Mouse (Mus musculus) brain, embryonic 14.5 days (tissue): Measurements from ENCODE around the gene Nfkb1. TPM values are rescaled to one million over a fixed set of nuclear protein-coding genes. Genes with fewer than 3 reads are reported as not detected.

Experiments used
- DNase-seq: peaks from one replicate; pipeline ENCODE4 v3.0.0-alpha.2; 2011; ENCODE audit warnings: low read depth
- CTCF ChIP-seq: fragments of 200-500 bp; IDR thresholded peaks from 2 replicates; pipeline ENCODE4 v1.5.1; 2012; ENCODE audit warnings: inconsistent platforms, mild to moderate bottlenecking, moderate library complexity, borderline replicate concordance; ENCODE audit not compliant: insufficient read depth, insufficient read length; ENCODE audit errors: extremely low read depth
- POLR2A ChIP-seq: fragments of 200-500 bp; IDR thresholded peaks from 2 replicates; pipeline ENCODE4 v1.6.1; 2012; ENCODE audit warnings: mild to moderate bottlenecking, inconsistent platforms, borderline replicate concordance; ENCODE audit not compliant: poor library complexity, insufficient read depth, insufficient read length, severe bottlenecking; ENCODE audit errors: extremely low read depth
- polyA plus RNA-seq: library from polyadenylated mRNA; depleted of rRNA; stranded (reverse); fragments of >200 nt; gene quantifications from 2 replicates; pipeline ENCODE4 v1.2.3, GENCODE M21; 2012; rRNA removed

The Nfkb1 gene
- polyA plus RNA-seq, 1 experiment = 25.5 TPM

DNA sequence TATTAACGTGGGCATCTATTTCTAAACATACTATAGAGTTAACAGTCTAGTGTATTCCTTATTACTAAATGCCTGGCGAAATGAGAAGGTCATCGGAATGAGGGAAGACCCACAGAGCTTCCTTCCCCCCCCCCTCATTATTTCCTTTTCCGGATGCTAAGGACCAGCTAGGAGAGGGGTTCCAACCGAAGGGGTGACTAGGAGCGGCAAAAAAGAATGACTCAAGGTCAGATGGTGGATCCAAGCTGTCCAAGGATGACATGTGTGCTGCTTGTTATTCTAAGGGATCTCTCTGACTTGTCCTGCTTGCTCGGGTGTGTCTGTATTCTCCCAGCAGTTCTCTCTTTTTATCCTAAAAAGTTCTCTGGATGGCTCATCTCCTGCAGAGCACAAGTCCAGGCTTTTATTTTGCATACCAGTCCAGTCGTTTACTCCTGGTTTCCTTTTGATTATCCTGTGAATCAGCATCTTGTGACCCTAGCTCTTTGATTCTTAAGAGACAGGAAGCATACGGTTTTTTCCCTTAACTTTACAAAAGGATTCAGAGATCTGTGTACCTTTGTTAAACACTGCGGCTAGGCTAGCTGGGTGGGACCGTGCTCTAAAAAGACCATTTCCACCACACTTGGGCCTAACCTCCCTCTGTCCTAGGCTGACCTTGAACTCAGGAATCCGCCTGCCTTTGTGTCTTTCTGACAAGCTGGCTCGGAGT lies 145.0 kb downstream of the Nfkb1 start:
- DNase-seq = no peak
- TF ChIP-seq POLR2A = no peak
- TF ChIP-seq CTCF = no peak

Other genes starting within 250 kb of the Nfkb1 start
- gene Manba, start 205.9 kb downstream of the Nfkb1 start, polyA plus RNA-seq = 2.0 and 3.1 TPM in 2 replicates
- 5.4 and 9.7 TPM in 2 replicates for gene Slc39a8, start 133.7 kb upstream of the Nfkb1 start, polyA plus RNA-seq